Mouse (Mus musculus): Measurements from ENCODE around the gene Pard3. TPM values are rescaled to one million over a fixed set of nuclear protein-coding genes. Genes with fewer than 3 reads are reported as not detected.
A peak's percentile ranks its signal among the peaks of the same experiment; 100 is the strongest.
"Not testable (repeated sequence)": the region's sequence is repeated elsewhere in the genome, so short reads cannot be mapped to it uniquely, and the experiment has no call there.

Gene Pard3
- total RNA-seq, 2 experiments from 2014 or later: 16.4 to 21.6 TPM

DNA sequence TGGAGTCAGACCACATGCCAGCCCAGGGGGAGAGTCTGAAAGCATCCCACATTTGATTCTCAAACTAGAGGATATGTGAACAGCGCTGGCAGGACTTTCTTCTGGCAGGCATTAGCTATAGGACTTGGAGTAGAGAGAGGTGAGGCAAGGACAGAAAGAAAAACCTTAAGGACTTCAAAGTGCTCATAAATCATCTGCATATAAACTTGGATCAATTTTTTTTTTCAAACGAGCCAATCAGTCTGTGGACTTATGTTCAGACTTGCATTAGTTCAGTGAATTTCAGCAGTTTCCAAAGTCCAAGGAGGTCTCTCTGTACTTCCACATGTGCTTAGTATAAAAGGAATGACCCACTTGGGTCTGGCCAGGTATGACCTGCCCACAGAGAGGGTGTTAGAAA is 72.5 kb downstream of the Pard3 start:
- DNase-seq (ENCODE audit: low spot score in 2 of 2): no peak

DNA sequence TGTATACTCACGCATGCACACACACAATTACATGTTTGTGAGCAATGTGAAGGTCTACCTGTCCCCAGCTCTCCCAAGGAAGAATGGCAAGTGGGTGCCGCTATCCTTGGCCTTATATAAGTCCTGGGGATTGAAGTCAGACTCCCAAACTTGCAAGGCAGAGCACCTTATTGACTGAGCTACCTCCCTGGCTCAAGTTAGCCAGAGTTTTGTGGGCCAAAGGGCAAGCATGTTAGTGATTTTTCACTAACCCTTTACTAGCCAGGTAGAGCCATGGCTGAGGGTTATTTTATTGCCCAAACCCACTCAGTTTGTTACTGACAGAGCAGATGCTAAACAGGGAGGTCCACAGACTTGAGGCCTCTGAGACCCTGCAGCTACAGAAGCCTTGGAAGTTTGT is 73.1 kb downstream of the Pard3 start:
- DNase-seq (ENCODE audit: low spot score in 2 of 2): no peak

DNA sequence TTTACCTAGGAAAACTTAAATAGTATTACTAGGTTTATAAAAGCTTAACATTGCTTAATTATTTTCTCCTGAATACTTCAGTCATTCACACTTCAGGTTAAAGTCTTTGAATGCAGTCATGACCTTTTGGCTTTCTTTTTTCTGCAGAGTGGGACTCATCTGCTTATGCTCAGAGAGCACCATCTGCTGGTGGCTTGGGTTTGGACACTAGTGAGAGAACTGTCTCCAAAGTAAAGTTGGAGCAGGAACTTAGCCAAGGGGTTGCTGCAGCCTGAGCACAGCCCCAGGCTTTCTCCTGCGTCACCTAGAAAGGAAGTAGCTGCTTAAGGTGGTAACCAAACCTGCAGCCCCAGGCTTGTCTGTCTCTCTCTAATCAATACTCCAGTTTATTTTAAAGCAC is 75.5 kb downstream of the Pard3 start:
- peak; percentile 73 to 81 for DNase-seq (ENCODE audit: low spot score in 2 of 2)

DNA sequence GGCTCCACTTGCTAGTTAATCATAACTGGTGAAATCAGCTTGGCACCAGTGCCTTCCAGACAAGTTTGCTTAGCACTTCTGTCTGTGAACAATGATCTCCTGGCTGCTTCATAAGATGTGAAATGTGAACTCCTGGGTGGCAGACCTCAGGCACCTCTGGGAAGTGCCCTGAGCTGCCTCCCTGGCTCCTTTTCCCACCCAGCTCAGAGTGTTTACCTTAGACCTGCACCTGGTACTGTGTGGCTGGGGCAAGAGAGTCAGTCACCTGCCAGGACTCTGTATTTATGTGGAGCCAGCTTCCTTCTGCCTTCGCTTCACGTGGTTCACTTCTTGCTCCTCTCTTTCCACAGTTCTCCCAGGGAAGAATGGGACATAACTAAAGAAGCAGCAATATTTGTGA is 77.3 kb downstream of the Pard3 start:
- DNase-seq (ENCODE audit: low spot score in 2 of 2): no peak

DNA sequence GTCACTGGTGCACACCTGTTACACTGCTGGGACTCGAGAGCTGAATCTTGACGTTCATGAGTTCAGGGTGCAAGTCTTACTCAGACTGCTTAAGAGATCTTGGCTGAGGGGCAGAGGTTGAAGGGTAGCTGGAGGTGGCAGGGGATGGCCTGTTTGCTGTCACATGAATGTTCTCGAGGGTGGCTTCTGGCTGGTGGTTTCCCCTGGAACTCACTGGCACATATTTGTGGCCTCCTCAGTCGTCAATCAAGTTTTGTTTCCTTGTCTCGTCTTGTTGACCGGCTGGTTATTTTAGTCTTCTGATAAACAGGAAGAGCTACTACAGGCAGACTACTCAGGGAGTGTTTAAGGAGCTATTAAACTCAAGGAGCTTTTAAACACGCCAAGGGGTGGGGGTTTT is 79.9 kb downstream of the Pard3 start:
- no peak for DNase-seq (ENCODE audit: low spot score in 2 of 2)

DNA sequence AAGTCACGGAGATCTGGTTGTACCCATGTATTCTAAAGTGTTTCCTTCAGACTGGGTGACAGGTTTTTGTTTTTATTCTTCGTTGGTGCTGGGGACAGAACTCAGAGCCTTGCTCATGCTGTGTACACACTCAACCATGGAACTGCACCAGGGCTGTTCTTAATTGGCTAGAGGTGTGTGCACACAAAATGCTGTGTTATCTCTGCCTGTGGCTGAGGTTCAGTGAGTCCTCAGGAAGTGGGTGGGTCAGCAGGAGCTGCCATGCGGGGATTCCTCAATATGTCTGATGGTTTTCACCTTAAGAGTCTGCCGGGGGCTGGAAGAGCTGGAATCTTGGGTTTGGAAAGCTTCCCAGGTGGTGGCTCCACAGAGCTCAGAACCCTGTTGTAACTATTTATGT is 80.9 kb downstream of the Pard3 start:
- DNase-seq (ENCODE audit: low spot score in 2 of 2): no peak

DNA sequence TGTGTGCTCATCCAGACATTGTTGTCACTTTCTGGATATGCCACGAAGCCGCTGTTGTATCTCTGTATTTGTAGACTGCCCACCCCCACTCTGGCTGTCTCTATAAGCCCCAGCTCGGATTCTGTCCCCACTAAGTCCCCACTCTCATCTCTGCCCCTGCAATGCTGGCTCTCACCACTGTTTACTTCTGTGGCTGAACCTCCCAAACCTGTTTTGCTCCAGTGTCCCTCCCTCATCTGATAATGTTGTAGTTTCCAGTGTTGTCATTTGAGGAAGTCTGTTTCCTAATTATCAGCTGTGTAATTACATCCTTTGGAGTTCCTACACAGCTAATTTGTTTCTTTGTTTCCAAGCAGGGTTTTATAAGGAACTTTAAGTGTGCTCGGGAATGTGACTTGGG is 81.4 kb downstream of the Pard3 start:
- no peak for DNase-seq (ENCODE audit: low spot score in 2 of 2)

DNA sequence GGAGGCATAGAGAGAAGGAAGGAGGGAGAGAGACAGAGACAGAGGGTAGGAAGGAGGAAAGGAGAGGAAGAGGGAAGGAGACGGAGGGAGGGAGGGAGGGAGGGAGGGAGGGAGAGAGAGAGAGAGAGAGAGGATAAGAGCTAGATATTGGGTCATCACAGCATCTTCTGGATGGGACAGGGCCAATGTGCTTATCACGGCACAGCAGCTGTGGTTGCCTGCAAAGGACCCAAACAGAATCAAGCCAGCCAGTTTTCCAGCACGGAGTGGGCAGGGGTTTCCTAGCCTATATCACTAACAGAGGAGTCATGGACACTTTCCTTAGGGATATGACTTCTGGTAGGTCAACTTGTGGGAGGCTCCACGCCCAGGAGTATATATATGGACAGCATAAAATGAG is 82.4 kb downstream of the Pard3 start:
- DNase-seq (ENCODE audit: low spot score in 2 of 2): no peak

DNA sequence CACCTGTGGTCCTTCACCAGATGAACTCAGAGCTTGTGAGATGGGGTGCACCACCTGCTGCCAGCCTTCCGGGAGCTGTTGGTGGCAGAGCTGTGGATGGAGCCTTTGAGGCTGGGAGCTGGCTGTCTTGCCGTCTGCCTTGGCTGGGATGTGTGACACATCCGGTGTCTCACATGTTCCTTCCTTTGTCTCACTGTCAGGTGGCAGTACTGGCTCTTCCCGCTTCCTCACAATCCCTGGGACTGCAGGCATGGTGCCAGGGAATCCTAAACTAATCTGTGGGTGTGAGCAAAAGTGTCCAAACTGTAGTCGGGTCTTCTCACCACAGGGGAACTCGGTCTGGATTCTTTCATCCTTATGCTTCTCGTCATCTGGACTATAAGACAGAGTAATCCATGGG is 85.1 kb downstream of the Pard3 start:
- DNase-seq (ENCODE audit: low spot score in 2 of 2): no peak

DNA sequence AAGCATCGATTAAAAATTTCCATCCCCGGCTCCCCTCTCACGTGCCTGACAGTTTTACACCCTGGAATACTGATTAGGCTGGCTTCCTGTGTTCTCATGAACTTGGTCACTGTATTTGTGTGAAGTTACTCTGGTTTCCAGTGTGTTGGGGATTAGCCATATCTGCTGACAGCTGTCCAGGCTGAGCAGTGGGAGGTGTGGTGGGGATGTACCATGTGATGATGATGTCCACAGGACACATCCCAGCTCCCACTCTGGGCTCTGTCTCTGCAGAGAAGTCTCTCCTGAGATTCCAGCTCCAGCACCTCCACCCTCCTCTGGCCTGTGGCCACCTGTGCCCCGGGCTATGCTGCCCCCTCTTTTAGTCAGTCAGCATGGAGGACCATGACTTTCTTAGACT is 87.0 kb downstream of the Pard3 start:
- no peak for DNase-seq (ENCODE audit: low spot score in 2 of 2)

DNA sequence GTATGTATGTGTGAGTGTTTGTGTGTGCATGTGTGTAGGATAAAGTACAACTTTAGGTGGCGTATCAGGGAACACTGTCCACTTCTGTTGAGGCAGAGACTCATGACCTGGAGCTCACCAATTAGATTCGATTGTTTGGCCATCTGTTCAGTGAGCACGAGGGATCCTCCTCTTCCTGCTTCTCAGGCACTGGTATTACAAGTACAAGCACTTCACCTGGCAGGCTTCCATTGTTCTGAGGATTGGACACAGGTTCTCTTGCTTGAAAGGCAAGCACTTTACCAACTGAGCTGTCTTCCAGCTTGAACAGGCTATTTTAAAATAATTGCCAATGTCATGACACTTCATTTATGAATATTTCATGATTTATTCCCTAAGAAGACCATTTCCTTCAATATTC is 88.0 kb downstream of the Pard3 start:
- no peak for DNase-seq (ENCODE audit: low spot score in 2 of 2)

DNA sequence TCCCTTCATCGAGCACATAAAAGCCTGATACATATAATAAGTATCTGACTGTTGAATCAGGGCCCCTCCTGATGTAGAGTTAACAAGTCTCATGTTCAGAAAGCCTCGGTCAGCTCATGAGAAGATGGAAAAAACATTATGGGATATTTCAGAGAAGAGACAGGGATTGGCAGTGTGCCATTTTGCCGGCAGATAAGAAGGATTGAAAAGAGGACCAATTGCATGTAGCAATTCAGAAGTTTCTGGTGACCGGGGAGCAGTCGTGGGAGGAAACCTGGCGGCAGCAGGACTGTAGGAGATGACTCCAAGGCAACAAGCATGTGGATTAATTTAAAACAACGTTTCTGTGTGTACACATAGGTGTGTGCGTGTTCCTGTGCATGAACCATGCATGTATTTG is 93.4 kb downstream of the Pard3 start:
- no peak for DNase-seq (ENCODE audit: low spot score in 2 of 2)

DNA sequence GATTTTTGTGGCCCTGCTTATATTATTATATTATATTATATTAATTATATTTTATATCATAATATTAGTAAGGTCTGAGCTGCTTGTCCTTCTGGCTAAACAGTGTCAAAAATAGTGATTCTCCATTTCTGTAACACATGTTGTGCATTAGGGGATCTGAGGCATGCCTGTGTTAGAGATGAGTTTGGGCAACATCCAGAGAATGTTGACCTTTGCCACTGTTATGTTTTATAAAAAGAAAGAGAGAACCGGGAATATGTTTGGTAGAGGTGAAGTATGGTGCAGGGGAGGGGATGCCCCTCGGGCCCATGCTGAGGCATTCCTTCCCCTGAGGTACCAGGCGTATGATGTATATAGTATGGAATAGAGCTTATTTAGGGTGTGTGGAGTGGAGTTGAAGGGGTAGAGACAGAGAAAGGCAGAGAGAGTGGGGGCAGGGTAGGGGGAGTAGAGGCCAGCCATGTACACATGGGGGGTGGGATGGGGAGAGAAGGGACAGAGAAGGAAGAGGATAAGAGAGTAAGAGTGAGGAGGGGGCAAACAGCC is 95.8 kb downstream of the Pard3 start:
- DNase-seq (ENCODE audit: low spot score in 2 of 2): no peak

DNA sequence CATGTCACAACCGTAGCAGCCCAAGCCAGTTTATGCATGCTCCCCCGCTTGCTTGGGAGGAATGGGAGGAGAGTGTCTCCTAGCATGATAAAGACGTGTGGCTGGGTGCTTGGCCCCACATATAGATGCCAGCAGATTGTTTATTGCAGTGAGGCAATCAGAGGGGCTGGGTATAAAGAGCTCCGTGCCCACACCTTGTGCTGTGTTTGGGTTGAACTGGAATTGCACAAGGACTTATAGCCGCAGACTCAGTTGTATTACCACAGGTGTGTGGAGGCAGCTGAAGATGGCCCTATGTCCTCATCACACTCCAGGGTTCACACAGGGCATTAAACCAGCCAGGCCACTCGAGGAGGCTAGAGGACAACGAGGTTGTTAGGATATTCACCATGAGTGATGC is 98.2 kb downstream of the Pard3 start:
- no peak for DNase-seq (ENCODE audit: low spot score in 2 of 2)

DNA sequence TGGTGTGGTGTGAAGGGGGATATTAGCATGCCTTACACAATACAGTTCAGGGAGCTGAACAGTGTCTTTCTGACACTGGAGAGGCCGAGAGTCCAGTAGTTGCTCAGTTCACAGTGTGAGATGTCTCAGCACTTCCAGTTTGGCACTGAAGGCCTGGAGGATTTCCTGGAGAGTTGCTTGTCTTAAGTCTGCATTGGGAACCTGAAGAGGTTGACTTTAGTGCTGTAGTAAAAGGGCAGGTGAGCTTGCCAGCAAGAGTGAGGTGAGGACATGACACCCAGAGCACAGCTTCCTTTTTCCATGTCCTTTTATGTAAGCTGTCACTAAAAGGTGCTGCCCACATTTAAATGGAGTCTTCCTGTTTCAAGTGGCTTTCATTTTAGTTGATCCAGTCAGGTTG is 99.1 kb downstream of the Pard3 start:
- DNase-seq (ENCODE audit: low spot score in 2 of 2): no peak

DNA sequence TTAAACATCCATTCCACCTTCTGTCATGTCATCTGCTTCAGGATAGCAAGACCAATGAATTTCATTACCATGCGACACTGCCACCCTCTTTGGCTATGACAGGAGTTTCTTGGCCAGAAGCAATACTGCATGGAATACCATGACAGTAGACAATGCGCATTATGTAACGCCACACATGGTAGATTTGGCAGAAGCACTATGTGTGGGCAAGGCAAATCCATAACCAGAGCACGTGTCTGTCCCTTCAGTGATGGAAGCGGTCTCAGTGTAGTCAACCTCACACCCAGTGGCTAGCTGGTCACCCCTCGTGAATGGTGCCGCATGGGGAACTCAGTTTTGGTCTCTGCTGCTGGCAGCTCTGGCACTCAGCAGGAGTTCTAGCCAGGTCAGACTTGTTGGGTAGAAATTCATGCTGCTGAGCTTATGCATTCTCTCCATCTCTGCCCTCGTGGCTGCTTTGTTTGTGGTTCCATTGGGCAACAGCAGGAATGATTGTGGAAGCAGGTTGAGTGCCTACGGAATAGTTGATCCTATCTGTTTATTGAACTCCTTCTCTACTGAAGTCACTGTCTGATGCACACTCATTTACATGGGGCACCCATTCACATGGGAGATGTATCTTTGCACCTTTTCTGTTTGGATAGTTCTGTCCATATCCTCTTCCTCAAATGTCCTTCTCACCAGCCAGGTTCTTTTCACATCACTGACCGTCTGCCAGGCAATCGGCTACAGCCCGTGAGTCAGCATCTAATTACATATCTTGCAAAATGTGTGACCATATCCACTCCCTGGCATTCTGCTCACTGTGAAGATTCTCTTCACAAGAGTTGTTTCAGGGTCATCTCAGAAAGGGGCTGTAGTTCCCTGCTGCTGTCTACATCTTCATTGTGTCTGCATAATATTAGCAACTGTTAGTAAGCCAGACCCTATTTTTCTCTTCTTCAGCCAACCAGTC is 100.9 kb downstream of the Pard3 start:
- no peak for DNase-seq (ENCODE audit: low spot score in 2 of 2)

DNA sequence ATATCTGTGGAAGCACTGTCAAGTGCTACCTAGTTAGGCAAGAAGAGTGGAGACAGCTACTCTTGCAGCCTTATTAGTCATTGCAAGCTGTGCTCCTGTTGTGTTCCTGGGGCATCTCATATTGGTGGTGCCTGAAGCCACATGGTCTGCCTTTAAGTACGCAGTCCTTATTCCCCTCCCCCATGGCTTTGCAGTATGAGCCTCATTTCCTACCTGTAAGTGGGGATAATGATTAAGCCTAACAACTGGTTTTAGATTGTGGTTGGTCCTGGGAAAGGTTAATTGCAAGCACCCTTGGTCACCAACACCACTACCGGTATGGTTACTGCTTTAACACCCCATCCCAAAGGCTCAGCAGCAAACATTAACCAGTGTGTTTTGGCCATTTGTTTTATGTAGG is 104.8 kb downstream of the Pard3 start:
- no peak for DNase-seq (ENCODE audit: low spot score in 2 of 2)

DNA sequence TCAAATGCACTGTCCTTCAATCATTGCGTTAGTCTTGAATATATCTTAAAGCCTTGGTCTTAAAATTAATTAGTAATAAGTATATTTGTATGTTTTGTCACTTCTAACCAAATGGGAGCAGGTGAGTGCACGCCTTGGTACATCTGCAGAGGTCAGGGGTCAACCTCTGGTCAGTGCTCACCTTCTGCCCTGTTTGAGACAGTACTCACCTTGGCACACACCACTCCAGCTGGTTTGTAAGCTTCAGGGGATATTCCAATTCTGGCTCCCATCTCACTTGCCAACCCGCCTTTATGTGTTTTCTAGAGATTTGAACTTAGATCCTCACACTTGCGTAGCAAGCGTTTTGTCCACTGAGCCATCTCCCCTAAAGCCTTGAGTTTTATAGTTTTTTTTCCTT is 105.7 kb downstream of the Pard3 start:
- DNase-seq (ENCODE audit: low spot score in 2 of 2): no peak

DNA sequence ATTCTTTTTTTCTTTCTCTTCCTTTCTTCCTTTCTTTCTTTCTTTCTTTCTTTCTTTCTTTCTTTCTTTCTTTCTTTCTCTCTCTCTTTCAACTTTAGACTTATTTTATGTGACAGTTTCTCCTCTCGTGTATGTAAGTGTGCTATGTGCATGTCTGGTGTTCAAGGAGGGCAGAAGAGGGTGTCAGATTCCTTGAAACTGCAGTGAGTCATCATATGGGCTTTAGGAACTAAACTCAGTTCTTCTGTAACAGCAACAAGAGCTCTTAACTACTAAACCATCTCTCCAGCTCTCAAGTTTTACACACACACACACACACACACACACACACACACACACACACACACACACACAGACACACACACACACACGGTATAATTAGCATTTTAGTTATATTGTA is 106.7 kb downstream of the Pard3 start:
- not testable (repeated sequence) for DNase-seq (ENCODE audit: low spot score in 2 of 2)

DNA sequence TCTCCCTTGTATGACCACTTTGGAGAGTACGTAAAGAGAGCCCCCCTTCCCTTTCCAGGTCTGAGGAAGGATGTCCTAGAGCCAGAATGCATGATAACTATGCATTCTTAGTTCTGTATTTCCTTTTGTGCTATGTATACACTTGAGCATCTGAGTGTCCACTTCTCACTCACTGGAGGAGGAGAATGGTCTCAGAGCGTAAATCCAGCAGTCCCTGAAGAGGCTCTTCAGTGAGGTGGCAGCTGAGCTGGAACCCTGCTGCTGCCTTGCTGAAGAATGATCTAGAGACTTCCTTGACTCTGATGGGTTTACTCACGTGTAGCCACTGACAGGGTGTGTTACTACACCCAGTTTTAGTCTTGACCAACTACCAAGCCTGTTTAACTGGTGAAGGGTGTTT is 107.2 kb downstream of the Pard3 start:
- DNase-seq (ENCODE audit: low spot score in 2 of 2): no peak

DNA sequence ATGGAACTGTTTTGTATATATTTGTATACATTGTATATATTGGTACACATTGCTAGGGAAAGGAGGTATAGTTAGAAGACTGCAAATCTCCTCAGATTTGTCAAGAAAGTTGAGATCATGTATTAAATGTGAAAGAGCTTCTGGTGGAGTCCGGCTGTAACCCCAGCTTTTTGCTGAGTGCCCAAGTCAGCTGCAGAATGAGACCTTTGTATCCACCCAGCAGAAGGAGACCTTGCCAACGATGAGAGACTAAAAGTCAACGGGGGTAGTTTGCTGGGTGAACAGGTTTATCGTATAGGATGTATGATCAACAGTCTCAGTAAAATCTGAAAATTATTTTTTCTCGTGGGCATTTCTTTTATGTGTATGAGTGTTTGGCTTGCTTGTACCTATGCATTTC is 109.8 kb downstream of the Pard3 start:
- DNase-seq (ENCODE audit: low spot score in 2 of 2): no peak

DNA sequence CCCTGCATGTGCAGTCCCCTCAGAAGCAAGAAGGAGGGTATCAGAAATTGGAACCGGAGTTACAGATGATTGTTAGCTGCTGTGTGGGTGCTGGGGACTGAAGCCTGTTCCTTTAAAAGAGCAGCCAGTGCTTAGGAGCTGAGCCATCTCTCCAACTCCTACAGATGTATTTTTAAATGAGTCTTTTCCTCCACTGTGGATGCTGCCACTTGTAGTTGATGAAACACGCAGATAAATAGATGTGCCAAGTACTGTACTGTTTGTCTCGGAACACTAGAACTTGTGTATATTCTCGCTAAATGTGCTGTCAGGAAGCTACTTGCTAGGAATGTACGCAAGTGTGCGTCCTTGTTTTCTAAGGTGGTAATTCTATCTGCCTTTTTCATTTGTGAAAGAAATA is 110.7 kb downstream of the Pard3 start:
- no peak for DNase-seq (ENCODE audit: low spot score in 2 of 2)
